Mouse (Mus musculus): ENCODE measurements at regions not wholly inside any gene's neighbourhood (a gene's known extent, or its start where the extent isn't known, plus 50 kb on each side); places are given as distances from the start of the nearest gene placed in this dataset.

DNA sequence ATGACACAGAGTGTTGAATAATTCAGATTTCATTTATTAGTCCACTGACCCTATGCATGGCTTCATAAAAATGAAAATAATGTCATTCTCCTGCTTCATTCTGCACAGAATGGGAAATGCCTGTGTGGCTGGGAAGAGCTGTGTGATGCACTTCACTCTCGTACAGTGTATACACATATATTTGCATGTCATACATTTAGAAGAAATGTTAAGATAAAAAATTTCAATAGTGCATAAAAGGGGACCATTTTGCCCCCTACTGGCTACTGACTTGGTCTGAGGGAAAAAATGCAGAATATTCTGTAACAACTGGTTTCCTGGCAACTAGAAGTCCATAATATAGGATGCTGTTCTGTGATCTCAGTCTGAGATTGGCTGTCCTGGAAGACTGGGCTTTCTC is 580.5 kb downstream of the Zfp352 start:
- no peaks in the 10 kb centered on the region for H3K27me3 ChIP-seq (ENCODE audit: control insufficient read depth, insufficient read depth, low read length)
- H3K36me3 ChIP-seq (ENCODE audit: control insufficient read depth, insufficient read depth, low read length) = no peaks in the 10 kb centered on the region
- ATAC-seq (ENCODE audit: low FRiP score, low read depth) = no peak
- H3K9me3 ChIP-seq (ENCODE audit: control insufficient read depth, low read length) = no peaks in the 10 kb centered on the region
- H3K9ac ChIP-seq (ENCODE audit: low read depth, low read length, severe bottlenecking) = no peak overlapping the region
- TF ChIP-seq POLR2A (IDR thresholded peaks at IDR 0.05; ENCODE audit: borderline replicate concordance, extremely low read depth, insufficient read depth, insufficient read length) = no peak
- H3K27ac ChIP-seq (replicated peaks; ENCODE audit: low read depth, low read length) = no peak overlapping the region
- no peak overlapping the region for H3K4me2 ChIP-seq (replicated peaks; ENCODE audit: low read depth, low read length, severe bottlenecking)
- WGBS = 85% methylated on average over 1 of the region's 1 CpGs
- DNase-seq (ENCODE audit: low spot score) = no peak
- H3K4me1 ChIP-seq (ENCODE audit: control insufficient read depth, insufficient read depth, low read length) = no peaks in the 10 kb centered on the region
- H3K4me3 ChIP-seq (replicated peaks; ENCODE audit: low read length) = no peak overlapping the region

DNA sequence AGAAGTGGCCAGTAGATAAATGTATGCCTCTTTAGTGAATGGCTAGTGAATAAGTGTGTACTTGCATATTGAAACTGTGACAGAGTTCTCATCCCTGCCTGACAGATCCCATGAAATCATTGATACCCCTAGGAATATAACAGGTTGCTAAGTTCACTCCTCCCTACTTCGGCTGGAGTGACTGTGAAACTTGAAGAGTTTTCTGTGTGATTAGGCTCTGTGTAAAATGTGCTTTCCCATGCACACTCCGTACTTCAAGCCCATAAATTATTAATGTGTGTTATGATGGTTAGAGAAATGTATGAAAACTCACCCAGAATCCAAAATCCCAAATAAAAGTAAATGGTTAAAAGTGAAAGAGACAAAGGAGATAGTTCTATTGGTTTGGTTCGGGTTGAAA is 580.0 kb downstream of the Zfp352 start:
- TF ChIP-seq POLR2A (IDR thresholded peaks at IDR 0.05; ENCODE audit: borderline replicate concordance, extremely low read depth, insufficient read depth, insufficient read length) = no peak
- ATAC-seq (ENCODE audit: low FRiP score, low read depth) (no peak), DNase-seq (ENCODE audit: low spot score) (no peak)
- Histone ChIP-seq H3K27ac (replicated peaks; ENCODE audit: low read depth, low read length) (no peak overlapping the region), H3K4me1 (ENCODE audit: control insufficient read depth, insufficient read depth, low read length) (no peaks in the 10 kb centered on the region), H3K36me3 (ENCODE audit: control insufficient read depth, insufficient read depth, low read length) (no peaks in the 10 kb centered on the region), H3K27me3 (ENCODE audit: control insufficient read depth, insufficient read depth, low read length) (no peaks in the 10 kb centered on the region), H3K4me2 (replicated peaks; ENCODE audit: low read depth, low read length, severe bottlenecking) (no peak overlapping the region), H3K9me3 (ENCODE audit: control insufficient read depth, low read length) (no peaks in the 10 kb centered on the region), H3K4me3 (replicated peaks; ENCODE audit: low read length) (no peak overlapping the region), H3K9ac (ENCODE audit: low read depth, low read length, severe bottlenecking) (no peak overlapping the region)
- WGBS = 75% methylated on average over 3 of the region's 3 CpGs

GRCm38 (mm10) chr4:90797472-90797871 is 578.9 kb downstream of the Zfp352 start:
- no peak for TF ChIP-seq POLR2A (IDR thresholded peaks at IDR 0.05; ENCODE audit: borderline replicate concordance, extremely low read depth, insufficient read depth, insufficient read length)
- Histone ChIP-seq H3K27me3 (ENCODE audit: control insufficient read depth, insufficient read depth, low read length) (no peaks in the 10 kb centered on the region), H3K4me3 (replicated peaks; ENCODE audit: low read length) (no peak overlapping the region), H3K9me3 (ENCODE audit: control insufficient read depth, low read length) (no peaks in the 10 kb centered on the region), H3K36me3 (ENCODE audit: control insufficient read depth, insufficient read depth, low read length) (no peaks in the 10 kb centered on the region), H3K27ac (replicated peaks; ENCODE audit: low read depth, low read length) (no peak overlapping the region), H3K9ac (ENCODE audit: low read depth, low read length, severe bottlenecking) (no peak overlapping the region), H3K4me2 (replicated peaks; ENCODE audit: low read depth, low read length, severe bottlenecking) (no peak overlapping the region), H3K4me1 (ENCODE audit: control insufficient read depth, insufficient read depth, low read length) (no peaks in the 10 kb centered on the region)
- WGBS = 68% methylated on average over 8 of the region's 8 CpGs
- DNase-seq (ENCODE audit: low spot score) = no peak
- no peak for ATAC-seq (ENCODE audit: low FRiP score, low read depth)
